In the genomic region with DNA sequence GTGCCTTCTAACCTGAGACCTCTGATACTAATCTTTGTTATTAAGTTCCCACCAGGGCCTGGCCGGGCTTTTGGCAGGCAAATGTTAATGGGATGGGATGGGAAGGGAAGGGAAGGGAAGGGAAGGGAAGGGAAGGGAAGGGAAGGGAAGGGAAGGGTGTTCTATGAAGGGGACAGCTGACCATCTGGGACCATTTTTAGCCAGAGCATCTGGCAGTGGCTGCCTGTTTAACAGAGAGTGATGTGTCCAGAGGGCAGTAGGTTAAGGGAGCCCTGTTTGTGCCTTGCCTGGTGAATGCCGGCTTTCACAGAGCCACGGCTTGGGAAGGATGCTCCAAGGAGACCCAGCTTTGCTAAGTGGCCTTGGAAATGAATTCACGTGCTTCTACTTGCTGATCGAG, we compare ENCODE assay signal across 23 mouse cellular contexts. TPM values are rescaled to one million over a fixed set of nuclear protein-coding genes. Genes with fewer than 3 reads are reported as not detected.
DNase-seq lines count a peak whose midpoint lies in the region; TF ChIP-seq lines count a peak whose summit lies in the region.
"Had no signal": no experiment of that assay in that cellular context is flagged by ENCODE, and none has a peak within 500 bp of the region (broad histone marks: within the 10 kb centered on the region; RNA-seq: fewer than 3 reads in every experiment).

No protein-coding gene starts in this region.

- no peak overlapping the region for H3K4me3 ChIP-seq in layer of hippocampus, adult 2 months
- H3K4me3 ChIP-seq: embryonic facial prominence, embryonic 15.5 days; heart, embryonic 12.5 days; hindbrain, embryonic 15.5 days; limb, embryonic 13.5 days; liver, embryonic 13.5 days had no signal

- TF ChIP-seq CTCF in layer of hippocampus, adult 2 months (conservative IDR thresholded peaks at IDR 0.05) = no peak

- peak; percentile 79 for DNase-seq in embryo, embryonic 10 days (ENCODE audit: low spot score)
- DNase-seq in embryo, embryonic 9.5 days (ENCODE audit: extremely low spot score) = no peak
- no peak for DNase-seq in layer of hippocampus, adult 2 months (ENCODE audit: low spot score in 2 of 2)
- DNase-seq in layer of hippocampus, postnatal 14 days (ENCODE audit: low spot score in 2 of 2) = no peak
- DNase-seq in brain, adult 2 months (ENCODE audit: low read depth, low spot score) = peak; percentile 53
- peak; percentile 59 for DNase-seq in mesoderm, embryonic 11.5 days (ENCODE audit: low read depth, low spot score)
- DNase-seq in testis, postnatal 14 days (ENCODE audit: low spot score) = no peak
- DNase-seq: adrenal gland, postnatal 25 days; cerebellum, adult 9-10 months; gastrocnemius, postnatal 10 days; heart, postnatal 10 days; kidney, adult 9 months; kidney, postnatal 14 days; liver, embryonic 13.5 days; lung, adult 2 months; lung, postnatal 36 days; spleen, adult 18-20 months; thymus, postnatal 25 days had no signal

- H3K27ac ChIP-seq in layer of hippocampus, adult 2 months = peak overlapping the region; percentile 75; the same call in 1 of the 2 replicates
- H3K27ac ChIP-seq: embryonic facial prominence, embryonic 15.5 days; hindbrain, embryonic 15.5 days; limb, embryonic 13.5 days; liver, embryonic 13.5 days had no signal

RNA-seq across cellular contexts. Expression of a gene that starts 57.1 kb away (rescaled TPM):
- total RNA-seq in layer of hippocampus, adult 2 months (2021) = 1 to 10 TPM; 3.2 to 3.3 TPM
- 1 to 10 TPM in 1 of 2 experiments, under 1 TPM in 1; 0.90 to 1.0 TPM for total RNA-seq in layer of hippocampus, postnatal 14 days (2021)
- total RNA-seq: megakaryocyte-erythroid progenitor cell, adult 5-6 weeks had no signal

Comparison
In these comparisons a context has a peak if more than half of its experiments do, and no peak if none do; other contexts are left out.
1. DNase-seq: peak in embryo, embryonic 10 days (single experiment), brain, adult 2 months (single experiment) and mesoderm, embryonic 11.5 days (single experiment); none in embryo, embryonic 9.5 days (single experiment), layer of hippocampus, adult 2 months (0 of 2), layer of hippocampus, postnatal 14 days (0 of 2) and testis, postnatal 14 days (single experiment).